Mouse (Mus musculus): ENCODE data around the gene Cdc42ep3.

Gene Cdc42ep3

DNA sequence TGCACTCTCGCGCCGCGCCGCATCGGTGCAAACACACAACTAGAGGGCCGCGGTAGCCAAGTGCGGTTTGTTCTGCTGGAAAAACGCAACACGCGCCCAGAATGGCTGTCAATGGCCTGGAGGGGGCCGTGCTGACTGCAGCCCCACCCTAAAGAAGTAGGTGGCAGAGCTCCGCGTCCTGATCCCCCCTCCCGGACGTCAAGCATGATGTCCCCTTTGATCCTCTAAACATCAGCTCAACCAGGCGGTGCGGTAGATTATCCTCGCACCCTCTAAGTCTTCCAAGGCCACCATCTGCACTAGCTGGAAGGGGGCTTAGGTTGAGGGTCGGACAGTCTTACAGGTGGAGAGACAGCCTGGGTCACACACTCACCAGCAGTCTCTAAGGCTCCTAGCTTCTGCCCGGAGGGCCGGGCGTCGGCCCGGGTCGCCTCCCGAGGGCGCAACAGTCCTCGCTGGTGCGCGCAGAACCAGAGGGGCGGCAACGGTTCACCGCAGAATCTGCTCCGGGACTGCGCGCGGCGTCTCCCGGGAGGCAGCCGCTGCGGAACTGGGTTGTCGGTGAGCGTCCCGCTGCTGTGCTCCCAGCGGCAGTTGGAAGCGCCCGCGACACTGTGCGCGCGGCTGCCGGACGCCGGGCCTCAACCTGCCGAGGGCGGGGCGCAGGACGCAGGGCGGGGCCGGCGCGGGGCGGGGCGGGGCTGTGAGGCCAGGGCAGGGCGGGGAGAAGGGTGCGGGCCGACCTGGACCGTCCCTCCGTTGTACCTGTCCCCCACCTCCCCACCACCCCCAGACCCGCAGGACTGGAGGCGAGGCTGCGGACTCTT lies at the start of gene Cdc42ep3:
Gene Cdc42ep3, minus strand, starts transcription at position 648 of the 827 bp plus-strand sequence.
- ATAC-seq (ENCODE audit: low TSS enrichment), result peak; percentile 73

DNA sequence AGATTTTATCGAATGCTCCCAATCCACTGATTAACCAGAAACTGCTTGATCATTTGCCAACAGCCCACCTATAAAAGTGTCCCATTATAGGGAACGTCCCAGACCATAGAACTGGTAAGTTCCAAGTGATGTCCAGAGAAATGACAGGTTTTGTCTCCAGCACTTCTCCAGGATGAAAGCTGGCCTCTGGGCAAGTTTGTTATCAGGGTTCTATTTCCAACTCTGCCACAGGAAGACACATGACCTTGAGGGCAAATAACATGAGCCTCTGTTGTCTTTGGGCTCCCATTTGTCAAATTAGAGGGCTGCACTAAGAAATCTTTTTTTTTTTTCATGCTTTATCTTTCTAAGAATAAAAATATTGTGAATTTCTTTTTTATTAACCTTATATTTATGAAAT lies 45.5 kb upstream of the Cdc42ep3 start:
- no peak for ATAC-seq (ENCODE audit: low TSS enrichment)

DNA sequence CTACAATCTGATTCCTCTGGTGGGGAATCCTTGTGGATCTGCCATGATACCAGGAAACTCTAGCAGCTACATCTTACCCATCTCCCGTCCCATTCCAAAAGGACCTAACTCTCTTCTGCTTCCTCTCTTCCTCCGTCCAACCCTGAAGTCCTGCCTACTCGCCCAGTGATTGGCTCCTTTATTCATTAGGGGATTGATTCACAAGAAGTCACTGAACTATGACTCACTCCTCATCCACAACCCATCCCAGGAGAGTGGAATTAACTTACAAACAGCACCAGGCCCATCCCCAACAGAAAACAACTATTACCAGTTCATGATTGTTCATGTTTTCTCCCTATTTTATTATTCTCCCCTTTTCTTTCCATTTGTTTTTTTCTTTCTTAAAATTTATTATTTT lies 43.5 kb upstream of the Cdc42ep3 start:
- ATAC-seq (ENCODE audit: low TSS enrichment), result no peak

DNA sequence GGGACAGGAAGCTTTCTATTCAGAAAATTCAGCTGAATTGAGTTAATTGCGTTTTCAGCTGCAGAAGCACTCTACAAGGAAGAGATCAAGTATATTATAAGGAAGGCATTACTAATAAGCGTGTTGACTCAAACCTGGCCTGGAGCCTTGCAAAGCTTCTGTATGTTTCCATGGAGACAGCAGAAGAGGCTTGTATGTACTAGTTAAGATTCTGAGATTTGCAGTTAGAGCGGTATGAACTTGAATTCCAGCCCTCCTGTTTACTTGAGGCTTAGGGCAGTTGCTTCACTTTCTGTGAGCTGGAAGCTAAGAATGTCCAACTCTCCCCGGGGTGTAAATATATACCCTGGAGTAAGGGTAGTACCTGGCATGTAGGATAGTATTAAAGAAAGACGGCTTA lies 39.9 kb upstream of the Cdc42ep3 start:
- ATAC-seq (ENCODE audit: low TSS enrichment), result no peak

DNA sequence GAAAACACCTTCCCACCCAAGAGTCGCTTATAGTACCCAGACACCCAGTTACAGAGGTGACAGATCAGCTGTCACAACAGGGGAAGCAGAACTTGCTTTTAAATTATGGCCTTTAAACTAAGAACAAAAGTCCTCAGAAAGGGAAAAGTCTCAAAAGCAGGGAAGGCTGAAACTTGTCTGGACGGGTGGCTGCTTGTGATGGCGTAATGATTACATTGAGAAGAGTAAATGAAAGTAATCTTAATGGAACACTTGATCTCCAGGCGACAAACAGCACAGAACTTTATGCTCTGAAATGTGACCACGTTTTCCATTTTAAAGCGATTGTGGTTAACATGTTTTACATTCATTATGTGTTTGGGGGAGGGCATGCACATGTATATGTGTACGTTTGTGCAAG lies 39.0 kb upstream of the Cdc42ep3 start:
- ATAC-seq (ENCODE audit: low TSS enrichment), result no peak

DNA sequence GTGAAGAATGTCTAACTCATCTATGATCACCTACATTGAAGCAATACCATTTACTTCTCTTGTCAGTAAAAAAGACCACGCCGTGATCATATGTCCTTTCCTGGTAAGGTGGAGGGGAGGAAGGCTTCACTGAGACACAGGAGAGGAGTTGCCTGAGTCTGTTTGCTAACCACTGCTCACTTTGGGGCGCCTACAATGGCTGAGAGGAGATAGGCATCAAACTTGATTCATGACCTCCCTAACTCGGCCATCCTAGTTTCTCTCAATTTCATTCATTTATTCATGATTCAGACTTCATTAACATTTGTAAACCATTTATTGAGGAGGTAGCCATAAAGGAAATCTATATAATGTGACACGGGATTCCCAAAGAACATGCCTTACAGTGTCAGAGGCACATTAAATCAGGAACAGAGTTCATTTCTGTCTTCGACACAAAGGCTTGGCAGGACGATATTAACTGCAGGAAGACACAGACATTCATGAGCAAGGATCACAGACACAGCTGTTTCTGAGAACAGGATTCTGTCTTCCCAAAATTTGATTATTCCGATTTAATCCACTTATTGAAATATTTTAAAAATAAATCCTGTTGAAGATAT lies 32.7 kb upstream of the Cdc42ep3 start:
- no peak for ATAC-seq (ENCODE audit: low TSS enrichment)

DNA sequence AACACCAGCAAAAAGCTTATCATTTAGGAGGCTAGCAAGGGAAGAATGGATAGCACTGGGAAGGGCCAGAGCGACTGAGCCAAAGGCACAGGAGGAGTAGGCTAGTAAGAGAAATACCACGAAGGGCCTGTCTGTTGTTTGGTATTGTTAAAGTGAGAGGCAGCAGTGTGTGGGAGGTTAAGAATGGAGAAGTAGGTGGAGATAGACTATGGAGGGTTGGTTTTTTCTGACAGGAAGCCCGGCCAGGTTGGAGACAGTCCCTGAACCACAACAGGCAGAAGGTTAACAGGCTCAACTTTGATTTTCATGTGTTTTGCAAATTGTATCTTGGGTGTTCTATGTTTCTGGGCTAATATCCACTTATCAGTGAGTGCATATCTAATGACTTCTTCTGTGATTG lies 26.6 kb upstream of the Cdc42ep3 start:
- no peak for ATAC-seq (ENCODE audit: low TSS enrichment)

DNA sequence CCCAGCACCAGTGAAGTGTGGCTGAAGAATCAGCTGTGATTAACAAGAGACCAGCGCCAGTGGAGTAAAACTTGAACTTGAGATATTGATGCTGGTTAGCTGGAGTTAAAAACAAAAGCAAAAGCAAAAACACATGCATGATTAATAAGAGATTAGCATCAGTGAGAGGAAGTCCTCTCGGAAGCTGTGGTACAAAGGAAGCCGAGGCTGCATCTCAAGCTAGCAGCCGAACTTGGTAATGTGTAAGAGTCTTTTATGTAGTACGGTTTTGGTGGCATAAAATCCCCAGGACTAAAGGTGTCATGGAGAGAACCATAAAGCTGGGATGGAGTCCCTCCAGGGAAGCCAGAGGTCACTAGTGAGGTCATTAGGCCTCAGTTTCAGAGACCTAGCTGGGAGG lies 24.3 kb upstream of the Cdc42ep3 start:
- ATAC-seq (ENCODE audit: low TSS enrichment), result no peak

DNA sequence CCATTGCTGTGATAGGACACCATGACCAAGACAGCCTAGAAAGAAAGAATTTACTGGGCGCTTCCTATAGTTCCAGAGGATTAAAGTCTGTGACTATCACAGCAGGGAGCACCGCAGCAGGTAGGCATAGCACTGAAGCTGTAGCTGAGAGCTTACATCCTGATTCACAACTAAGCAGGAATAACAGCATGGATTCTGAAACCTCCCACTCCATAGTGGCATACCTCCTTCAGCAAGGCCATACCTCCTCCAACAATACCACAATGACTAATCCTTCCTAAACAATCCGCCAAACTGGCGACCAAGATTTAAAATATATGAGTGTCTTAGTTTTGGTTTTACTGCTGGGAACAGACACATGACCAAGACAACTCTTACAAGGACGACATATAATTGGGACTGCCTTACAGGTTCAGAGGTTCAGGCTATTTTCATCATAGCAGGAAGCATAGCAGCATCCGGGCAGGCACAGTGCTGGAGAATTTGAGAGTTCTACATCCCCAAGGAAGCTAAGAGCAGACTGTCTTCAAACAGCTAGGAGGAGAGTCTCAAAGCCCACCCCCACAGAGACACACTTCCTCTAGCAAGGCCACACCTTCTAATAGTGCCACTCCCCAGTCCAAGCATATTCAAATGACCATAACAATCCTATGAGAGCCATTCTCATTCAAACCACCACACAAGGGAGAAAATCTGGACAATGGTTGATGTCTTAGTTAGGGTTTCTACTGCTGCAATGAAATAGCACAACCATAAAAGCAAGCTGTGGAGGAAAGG lies 21.7 kb upstream of the Cdc42ep3 start:
- ATAC-seq (ENCODE audit: low TSS enrichment), result peak; percentile 81

DNA sequence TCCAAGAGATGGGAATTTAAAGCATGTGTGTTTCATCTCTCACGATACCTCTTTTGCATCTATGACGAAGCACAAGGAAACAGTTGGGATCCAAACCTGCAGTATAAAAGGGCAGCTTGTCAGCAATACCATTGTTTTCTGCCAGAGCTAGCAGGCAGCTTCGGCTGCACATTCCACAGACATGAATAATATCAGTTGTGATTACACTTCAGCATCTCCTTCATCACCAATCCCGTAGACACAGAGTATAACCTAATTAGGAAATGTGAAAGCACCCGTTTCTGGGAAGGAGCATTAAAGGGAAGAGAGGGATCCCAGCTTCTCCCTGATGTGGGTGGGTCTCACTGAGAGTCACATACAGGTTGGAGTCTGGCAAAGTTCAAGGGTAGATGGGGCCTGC lies 18.1 kb upstream of the Cdc42ep3 start:
- no peak for ATAC-seq (ENCODE audit: low TSS enrichment)

DNA sequence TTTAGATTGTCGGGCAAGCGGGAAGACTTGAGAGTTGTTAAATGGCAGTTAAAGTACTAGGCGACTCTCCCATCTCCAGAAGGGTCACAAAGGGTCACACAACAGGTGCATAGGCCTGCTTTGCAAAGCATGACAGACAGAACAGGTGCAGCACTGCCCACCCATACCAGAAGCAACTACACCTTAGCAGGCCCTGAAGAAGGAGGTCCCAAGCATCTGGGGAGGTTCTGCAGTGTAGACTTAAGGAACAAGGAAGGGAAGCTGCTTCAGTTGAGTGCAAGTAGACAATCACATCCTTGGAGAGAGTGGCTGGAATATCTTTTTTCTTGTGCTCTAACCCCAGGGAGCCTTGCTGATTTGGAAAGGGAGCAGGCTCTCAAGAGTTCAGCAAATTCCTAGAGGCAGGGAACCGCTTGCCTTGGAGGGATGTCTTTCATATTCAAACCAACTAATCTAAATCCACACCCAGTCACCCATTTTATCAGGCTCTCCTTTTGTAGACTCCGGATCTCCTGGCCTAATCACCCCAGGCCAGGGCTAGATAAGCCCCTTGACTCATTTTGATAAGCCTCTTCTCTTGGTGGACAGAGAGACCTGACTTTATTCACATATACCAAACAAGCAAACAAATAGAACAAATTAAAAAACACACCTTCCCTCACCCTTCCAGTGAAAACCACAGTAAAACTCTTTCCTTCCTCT lies 10.0 kb upstream of the Cdc42ep3 start:
- no peak for ATAC-seq (ENCODE audit: low TSS enrichment)

DNA sequence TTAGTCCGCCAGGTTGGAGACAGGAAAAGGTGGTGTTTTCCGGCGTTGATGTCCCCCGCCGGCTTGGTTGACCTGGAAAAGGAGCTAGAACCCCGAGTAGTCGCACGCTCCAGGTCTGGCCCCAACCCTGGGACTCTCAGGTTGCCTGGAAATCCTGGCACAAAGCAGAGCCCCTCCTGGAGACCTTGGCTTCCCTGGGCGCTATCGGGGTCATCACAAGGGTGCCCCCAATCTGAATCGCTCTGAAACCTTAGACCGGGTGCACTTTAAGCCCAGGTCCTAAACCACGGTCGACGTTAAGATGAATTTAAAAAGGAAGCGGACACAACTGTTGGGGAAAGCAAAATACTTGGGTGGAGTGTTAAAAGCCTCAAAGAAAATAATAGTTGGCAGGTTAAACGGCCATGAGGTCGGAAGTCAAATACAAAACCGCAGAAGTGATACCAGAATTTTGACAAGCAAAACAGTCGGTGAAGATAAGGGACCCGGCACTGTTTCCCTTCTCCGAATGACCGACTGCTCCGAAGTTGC lies 1.2 kb upstream of the Cdc42ep3 start:
- peak; percentile 4; the same call in 1 of the 2 replicates for ATAC-seq (ENCODE audit: low TSS enrichment)

DNA sequence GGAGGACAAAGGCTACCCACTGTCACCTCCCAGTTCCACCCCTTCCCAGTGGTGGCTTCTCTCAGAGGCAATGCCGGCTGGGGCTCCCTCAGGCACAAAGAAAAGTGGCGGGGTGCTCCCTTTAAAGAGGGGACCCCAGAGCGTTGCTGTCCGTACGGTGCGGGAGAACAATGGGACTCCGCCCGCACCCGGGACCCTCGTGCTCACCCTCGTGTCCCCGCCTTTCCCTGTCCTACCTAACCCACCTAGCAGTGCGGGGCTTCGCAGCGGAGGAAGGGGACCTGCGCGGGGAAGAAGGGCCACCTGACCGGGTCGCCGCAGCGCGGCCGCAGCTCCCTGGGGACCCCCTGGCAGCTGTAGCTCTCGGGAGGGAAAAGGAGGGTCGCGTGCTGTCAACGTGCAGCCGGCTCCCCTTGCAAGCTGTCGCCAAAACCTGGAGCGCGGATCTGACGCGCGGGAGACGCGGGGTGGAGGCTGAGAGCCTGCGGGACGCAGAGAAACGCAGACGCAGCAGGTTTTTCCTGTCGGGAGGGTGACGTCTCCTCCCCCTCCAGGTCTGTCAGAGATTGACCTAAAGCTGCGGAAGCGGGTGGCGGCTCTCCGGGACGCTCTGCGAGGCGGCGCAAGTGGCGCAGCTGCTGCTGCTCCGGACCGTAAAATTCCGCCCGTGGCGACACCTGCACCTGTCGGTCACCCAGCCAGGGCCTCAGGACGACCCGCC lies 540 bp upstream of the Cdc42ep3 start:
- peak; percentile 55 for ATAC-seq (ENCODE audit: low TSS enrichment)

DNA sequence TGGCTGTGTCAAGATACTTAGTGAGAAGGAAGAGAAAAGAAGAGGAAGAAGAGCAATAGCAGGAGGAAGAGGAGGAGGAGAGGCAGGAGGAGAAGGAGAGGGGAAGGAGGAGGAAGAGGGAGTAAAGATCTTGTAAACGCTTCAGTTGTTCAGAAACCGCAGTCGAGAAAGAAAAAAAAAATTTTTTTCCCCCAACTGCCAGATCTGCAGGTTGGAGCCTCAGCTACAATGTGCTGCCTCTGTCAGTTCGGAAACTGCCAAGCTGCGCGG lies 782 bp downstream of the Cdc42ep3 start:
- ATAC-seq (ENCODE audit: low TSS enrichment), result no peak

DNA sequence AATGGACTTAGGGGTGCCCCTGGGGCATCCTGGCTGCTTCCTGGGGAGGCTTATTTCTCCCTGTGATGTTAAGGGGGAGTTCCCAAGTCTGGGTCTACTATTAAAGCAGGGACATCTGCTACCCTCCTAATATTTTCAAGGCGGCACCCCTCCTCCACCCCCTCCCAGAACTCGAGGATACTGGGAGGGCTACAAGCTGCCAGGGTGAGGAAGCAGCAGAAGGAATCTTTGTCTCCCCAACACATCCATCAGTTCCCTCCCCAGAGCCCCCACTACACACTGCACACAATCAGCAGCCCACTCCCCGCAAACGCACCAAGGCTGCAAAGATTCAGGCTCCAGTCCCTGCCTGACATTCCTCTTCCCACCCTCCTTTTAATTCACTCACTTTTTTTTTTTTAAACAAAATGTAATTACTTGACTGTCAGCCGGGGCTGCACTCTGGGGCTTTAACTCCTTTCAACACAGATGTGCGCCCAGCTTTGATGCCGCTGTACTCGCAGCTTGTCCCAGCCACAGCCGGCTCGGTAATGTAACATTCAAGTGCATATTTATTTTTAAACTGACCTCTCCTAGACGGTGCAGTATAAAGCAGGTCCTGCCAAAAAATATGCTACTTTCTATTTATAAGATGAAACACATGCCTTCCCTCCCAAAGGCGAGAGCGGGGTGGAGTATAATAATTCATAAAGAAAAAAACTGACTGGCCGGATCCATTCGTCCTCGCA lies 1.3 kb downstream of the Cdc42ep3 start:
- ATAC-seq (ENCODE audit: low TSS enrichment), result no peak

DNA sequence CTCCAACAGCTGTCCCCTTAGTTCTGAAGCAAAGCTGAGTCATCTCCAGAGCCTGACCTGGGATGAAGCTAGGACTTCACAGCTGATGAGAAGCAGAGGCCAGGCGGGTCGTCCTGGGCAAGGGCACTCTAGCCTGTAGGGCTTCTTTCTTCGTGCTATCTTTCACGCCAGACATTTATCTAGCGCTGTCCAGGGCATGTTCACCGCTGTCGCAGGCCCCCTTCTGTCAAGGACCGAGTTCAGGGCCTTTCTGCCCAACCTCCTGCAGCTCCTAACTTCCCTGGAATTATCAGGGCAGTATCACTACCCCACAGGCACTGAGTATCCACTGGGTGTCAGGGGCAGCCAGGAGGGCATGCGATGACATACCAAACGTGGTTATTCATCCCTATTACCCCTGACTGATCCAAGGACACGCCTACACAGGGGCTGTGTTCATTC lies 4.1 kb downstream of the Cdc42ep3 start:
- ATAC-seq (ENCODE audit: low TSS enrichment), result no peak

DNA sequence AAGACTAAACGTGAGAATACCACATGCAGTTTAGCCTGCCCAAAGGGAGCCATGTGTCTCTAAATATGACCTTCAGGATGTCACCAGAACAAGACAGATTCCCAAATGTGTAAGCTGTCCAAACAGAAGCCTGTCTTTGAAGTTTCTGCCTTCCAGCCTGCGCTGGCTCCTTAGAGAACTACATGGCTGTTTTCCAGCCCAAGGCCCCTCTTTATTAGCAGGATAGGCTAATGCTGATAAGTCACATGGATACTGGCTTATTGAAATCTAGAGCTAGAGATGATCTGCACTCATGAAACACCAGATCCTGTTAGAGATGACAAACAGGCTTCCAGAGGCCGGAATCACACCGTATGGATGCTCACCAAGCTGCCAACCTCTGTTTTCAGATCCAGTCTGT lies 5.5 kb downstream of the Cdc42ep3 start:
- no peak for ATAC-seq (ENCODE audit: low TSS enrichment)

DNA sequence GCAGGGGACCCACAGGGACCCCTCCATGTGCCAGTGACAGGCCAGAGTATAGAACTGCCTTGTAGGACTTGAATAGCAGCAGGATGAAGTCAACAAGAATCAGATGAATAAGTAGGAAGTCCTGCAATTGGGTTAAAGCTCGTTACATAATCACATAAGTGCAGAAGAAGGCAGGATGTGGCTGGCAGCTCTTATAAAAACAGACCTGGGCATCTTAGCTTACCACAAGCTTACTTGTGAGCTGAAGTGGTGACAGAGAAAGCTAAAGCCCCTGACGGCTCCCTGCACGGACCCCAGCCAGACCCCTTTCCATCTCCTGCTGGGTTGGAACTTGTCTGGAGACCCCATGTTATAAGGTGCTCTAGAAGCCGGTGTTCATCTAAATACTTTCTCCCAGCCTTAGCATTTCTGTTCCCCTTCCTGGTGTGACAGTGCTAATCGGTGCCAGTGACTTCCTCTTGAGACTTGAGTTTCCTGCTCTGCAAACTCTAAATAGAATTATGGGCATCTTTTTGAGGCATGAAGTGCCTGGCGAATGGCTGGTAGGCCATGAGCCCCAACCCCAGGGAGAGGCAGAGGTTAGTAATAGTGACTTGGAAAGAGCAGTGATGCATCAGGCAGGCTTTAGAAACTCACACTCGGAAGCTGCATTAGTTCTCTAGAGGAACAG lies 6.8 kb downstream of the Cdc42ep3 start:
- peak; percentile 63 for ATAC-seq (ENCODE audit: low TSS enrichment)

DNA sequence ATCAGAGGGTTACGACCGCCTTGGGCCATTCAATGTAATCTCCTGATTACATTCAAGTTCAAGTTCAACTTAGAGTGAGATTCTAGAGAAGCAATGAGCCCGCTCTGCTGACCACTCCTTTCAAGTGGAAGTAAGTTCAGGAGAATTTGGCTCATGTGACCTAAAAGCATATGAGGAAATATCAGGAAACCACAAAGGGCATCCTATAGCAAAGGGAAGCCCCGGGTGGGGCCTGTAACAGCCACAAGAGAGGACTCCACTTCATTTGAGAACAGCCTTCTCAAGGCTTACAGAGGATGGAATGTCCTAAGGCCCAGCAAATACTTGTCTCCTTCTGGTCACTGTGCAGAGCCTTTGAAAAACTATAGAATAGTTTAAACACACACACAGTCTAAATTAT lies 7.6 kb downstream of the Cdc42ep3 start:
- no peak for ATAC-seq (ENCODE audit: low TSS enrichment)
